Mouse (Mus musculus) lung, embryonic 16.5 days (tissue): ENCODE measurements around the gene Cdh4. TPM values are rescaled to one million over a fixed set of nuclear protein-coding genes. Genes with fewer than 3 reads are reported as not detected.
A peak's percentile ranks its signal among the peaks of the same experiment; 100 is the strongest.

ENCODE experiments used
- ATAC-seq: fragments of 200-750 bp; cut with Nextera tagmentation; 2 replicates; pipeline ENCODE4 v1.8.0; 2017; ENCODE audit warnings: low read depth, mild to moderate bottlenecking, moderate library complexity
- H3K27ac ChIP-seq: fragments of 300-500 bp; sonication (generic); 2 replicates; pipeline ENCODE4 v1.5.1; 2014; ENCODE audit warnings: mild to moderate bottlenecking, control low read depth, low read length
- H3K27me3 ChIP-seq: fragments of 300-500 bp; sonication (generic); 2 replicates; pipeline ENCODE4 v1.6.1; 2014; ENCODE audit warnings: low read depth, low read length, mixed read lengths; ENCODE audit not compliant: control insufficient read depth, insufficient read depth
- H3K36me3 ChIP-seq: fragments of 300-500 bp; sonication (generic); 2 replicates; pipeline ENCODE4 v1.6.1; 2014; ENCODE audit warnings: low read length; ENCODE audit not compliant: control insufficient read depth, insufficient read depth
- H3K4me1 ChIP-seq: fragments of 300-500 bp; sonication (generic); replicated peaks from 2 replicates; pipeline ENCODE4 v1.6.1; 2014; ENCODE audit warnings: low read length, mixed read lengths; ENCODE audit not compliant: control insufficient read depth, insufficient read depth
- H3K4me2 ChIP-seq: fragments of 300-500 bp; sonication (generic); 2 replicates; pipeline ENCODE4 v1.6.1; 2014; ENCODE audit warnings: low read depth, low read length, control low read depth
- H3K4me3 ChIP-seq: fragments of 300-500 bp; sonication (generic); 2 replicates; pipeline ENCODE4 v1.5.1; 2014; ENCODE audit warnings: mild to moderate bottlenecking, low read length, control low read depth
- H3K9ac ChIP-seq: fragments of 300-500 bp; sonication (generic); 2 replicates; pipeline ENCODE4 v1.6.1; 2014; ENCODE audit warnings: low read length, control low read depth
- H3K9me3 ChIP-seq: fragments of 300-500 bp; sonication (generic); 2 replicates; pipeline ENCODE4 v1.6.1; 2016; ENCODE audit warnings: low read length; ENCODE audit not compliant: control insufficient read depth
- WGBS: fragments of 180-500 bp; shearing (Covaris S2); extraction: QIAGEN DNeasy Blood & Tissue Kit; methylation state at CpG from one replicate; pipeline ENCODE4 v1.1.7; 2014; 5-methylcytosine and 5-hydroxymethylcytosine counted together
- polyA plus RNA-seq: library from polyadenylated mRNA; unstranded; fragments of >200 nt; fragmentation: Nextera tagmentation; extraction: Ambion mirVana; gene quantifications from 2 replicates; pipeline ENCODE4 v1.2.1, GENCODE M21; 2015

Cdh4 gene
- polyA plus RNA-seq, 1 experiment from 2014 or later, result 7.0 TPM

DNA sequence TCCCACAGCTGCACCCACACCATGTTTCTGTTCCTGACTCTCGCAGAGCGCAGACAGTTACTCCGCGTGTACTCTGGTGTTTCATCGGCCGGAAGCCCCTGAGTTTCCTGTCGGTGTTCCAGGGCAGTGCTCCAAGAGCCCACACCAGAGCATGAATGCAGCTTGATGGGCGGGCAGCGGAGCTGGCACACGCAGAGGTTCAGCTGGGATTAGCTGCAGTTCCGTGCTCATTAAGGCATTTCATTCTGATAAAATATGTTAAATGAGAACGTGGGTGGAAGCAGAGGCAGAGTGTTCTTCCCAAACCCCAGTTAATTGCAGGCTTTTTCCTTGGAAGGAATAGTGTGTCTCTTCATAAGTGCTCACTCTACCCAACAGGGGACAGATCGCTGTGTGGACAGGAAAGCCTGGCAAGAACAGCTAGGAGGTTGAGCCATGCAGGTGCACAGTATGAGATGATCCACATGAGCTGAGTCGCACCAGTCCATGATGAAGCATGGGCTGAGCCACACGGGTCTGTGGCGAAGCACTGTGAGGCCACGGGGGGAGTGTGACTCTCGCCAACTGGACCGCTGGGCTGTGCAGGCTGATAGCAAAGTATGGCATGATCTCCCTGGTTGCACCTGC lies 357.8 kb downstream of the Cdh4 start:
- Histone ChIP-seq H3K9ac (no peak overlapping the region), H3K27ac (no peak overlapping the region), H3K4me1 (no peaks in the 10 kb centered on the region), H3K9me3 (no peaks in the 10 kb centered on the region), H3K36me3 (no peaks in the 10 kb centered on the region), H3K27me3 (no peaks in the 10 kb centered on the region), H3K4me3 (no peak overlapping the region), H3K4me2 (no peak overlapping the region)
- 77% methylated on average over 19 of the region's 19 CpGs for WGBS
- ATAC-seq, result no peak

DNA sequence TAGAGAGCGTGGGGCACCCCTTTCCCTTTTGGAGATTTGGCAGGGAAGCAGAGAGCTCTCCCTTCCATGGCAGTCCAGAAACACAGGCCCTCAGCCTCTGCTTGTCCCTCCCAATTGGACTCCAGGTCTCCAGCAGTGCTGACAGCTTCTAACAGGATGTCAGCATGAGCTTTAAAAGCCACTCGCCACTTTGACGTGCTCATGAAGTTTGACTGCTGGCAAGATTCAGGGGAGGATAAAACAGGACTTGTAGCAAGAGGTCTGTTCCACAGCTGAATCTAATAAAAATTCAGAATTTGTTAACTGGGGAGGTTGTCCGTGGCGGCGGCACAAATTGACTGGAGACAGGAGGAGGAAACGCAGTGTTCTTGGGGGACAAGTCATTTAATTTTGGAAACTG lies 358.8 kb downstream of the Cdh4 start:
- H3K27ac ChIP-seq, result no peak overlapping the region
- no peak overlapping the region for H3K4me3 ChIP-seq
- H3K4me2 ChIP-seq, result no peak overlapping the region
- H3K9me3 ChIP-seq, result no peaks in the 10 kb centered on the region
- H3K27me3 ChIP-seq, result no peaks in the 10 kb centered on the region
- H3K9ac ChIP-seq, result no peak overlapping the region
- H3K4me1 ChIP-seq, result no peaks in the 10 kb centered on the region
- 74% methylated on average over 7 of the region's 7 CpGs for WGBS
- ATAC-seq, result no peak
- no peaks in the 10 kb centered on the region for H3K36me3 ChIP-seq

DNA sequence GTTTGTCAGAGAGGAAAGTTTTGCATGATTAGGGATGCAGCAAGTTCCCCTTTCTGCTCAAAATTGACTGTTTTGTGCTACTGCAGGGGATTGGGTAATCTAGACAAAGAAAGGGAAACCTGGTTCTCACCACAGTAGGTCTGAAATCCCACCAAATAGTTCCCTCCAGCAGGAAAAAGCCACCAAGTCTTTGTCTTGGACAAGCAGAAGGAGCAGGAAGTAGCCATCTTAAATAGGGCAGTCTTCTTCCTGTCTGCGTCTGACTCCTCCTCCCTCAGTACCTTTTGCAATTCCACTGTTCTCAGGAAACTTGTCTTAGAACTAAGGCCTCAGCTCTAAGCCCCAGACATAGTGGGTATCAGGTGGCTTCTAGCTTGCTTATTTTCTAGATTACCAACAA lies 360.2 kb downstream of the Cdh4 start:
- Histone ChIP-seq H3K9me3 (no peaks in the 10 kb centered on the region), H3K27me3 (no peaks in the 10 kb centered on the region), H3K27ac (no peak overlapping the region), H3K36me3 (no peaks in the 10 kb centered on the region), H3K4me1 (no peaks in the 10 kb centered on the region), H3K9ac (no peak overlapping the region), H3K4me3 (no peak overlapping the region), H3K4me2 (no peak overlapping the region)
- WGBS, result 76% methylated on average over 1 of the region's 1 CpGs
- ATAC-seq, result no peak

DNA sequence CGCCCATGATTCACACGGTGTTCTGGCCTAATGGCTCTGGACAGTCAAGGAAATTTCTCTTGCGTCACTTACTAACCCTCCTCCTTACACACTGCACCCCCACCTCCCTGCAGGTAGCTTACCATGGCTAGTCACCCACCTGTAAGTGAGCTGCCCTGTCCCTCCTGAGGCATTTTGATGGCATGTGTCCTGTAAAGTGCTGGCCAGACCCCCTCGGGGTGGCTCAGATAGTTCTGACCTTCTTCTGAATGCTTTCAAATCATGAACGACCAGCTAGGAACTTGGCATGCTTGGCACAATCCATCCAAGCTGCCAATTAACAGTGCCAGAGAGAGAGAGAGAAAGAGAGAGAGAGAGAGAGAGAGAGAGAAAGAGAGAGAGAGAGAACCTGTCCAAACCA lies 368.9 kb downstream of the Cdh4 start:
- no peaks in the 10 kb centered on the region for H3K9me3 ChIP-seq
- WGBS, result 80% methylated on average over 5 of the region's 5 CpGs
- H3K4me1 ChIP-seq, result no peaks in the 10 kb centered on the region

GRCm38 (mm10) chr2:179813035-179813827 lies 371.0 kb downstream of the Cdh4 start:
- ATAC-seq, result 0 out of 2 replicates have a peak, but pooled peaks have one; percentile 37
- H3K4me2 ChIP-seq, result no peak overlapping the region
- no peaks in the 10 kb centered on the region for H3K4me1 ChIP-seq
- WGBS, result 47% methylated on average over 11 of the region's 11 CpGs
- no peaks in the 10 kb centered on the region for H3K36me3 ChIP-seq
- H3K27me3 ChIP-seq, result no peaks in the 10 kb centered on the region
- H3K9me3 ChIP-seq, result no peaks in the 10 kb centered on the region
- no peak overlapping the region for H3K27ac ChIP-seq
- no peak overlapping the region for H3K4me3 ChIP-seq
- no peak overlapping the region for H3K9ac ChIP-seq

More for the DNA sequence above, 368.9 kb downstream of the Cdh4 start:
- Histone ChIP-seq H3K9ac (no peak overlapping the region), H3K4me3 (no peak overlapping the region), H3K4me2 (no peak overlapping the region), H3K27me3 (no peaks in the 10 kb centered on the region), H3K36me3 (no peaks in the 10 kb centered on the region), H3K27ac (no peak overlapping the region)
- ATAC-seq, result no peak

GRCm38 (mm10) chr2:179824776-179825326 lies 382.6 kb downstream of the Cdh4 start:
- WGBS, result 34% methylated on average over 18 of the region's 18 CpGs
- no peaks in the 10 kb centered on the region for H3K9me3 ChIP-seq
- no peak overlapping the region for H3K27ac ChIP-seq
- no peaks in the 10 kb centered on the region for H3K27me3 ChIP-seq
- no peak overlapping the region for H3K9ac ChIP-seq
- no peaks in the 10 kb centered on the region for H3K4me1 ChIP-seq
- no peak for ATAC-seq
- no peak overlapping the region for H3K4me2 ChIP-seq
- no peak overlapping the region for H3K4me3 ChIP-seq
- H3K36me3 ChIP-seq, result no peaks in the 10 kb centered on the region

GRCm38 (mm10) chr2:179828968-179829367 lies 386.7 kb downstream of the Cdh4 start:
- 84% methylated on average over 6 of the region's 6 CpGs for WGBS
- Histone ChIP-seq H3K4me3 (no peak overlapping the region), H3K4me1 (no peaks in the 10 kb centered on the region), H3K9me3 (no peaks in the 10 kb centered on the region), H3K36me3 (no peaks in the 10 kb centered on the region), H3K27me3 (no peaks in the 10 kb centered on the region), H3K27ac (no peak overlapping the region), H3K4me2 (no peak overlapping the region), H3K9ac (no peak overlapping the region)
- no peak for ATAC-seq

GRCm38 (mm10) chr2:179829972-179830371 lies 387.7 kb downstream of the Cdh4 start:
- no peak overlapping the region for H3K9ac ChIP-seq
- no peaks in the 10 kb centered on the region for H3K27me3 ChIP-seq
- H3K27ac ChIP-seq, result no peak overlapping the region
- no peaks in the 10 kb centered on the region for H3K4me1 ChIP-seq
- H3K9me3 ChIP-seq, result no peaks in the 10 kb centered on the region
- ATAC-seq, result no peak
- H3K4me3 ChIP-seq, result no peak overlapping the region
- WGBS, result 33% methylated on average over 6 of the region's 6 CpGs
- H3K4me2 ChIP-seq, result no peak overlapping the region
- no peaks in the 10 kb centered on the region for H3K36me3 ChIP-seq

DNA sequence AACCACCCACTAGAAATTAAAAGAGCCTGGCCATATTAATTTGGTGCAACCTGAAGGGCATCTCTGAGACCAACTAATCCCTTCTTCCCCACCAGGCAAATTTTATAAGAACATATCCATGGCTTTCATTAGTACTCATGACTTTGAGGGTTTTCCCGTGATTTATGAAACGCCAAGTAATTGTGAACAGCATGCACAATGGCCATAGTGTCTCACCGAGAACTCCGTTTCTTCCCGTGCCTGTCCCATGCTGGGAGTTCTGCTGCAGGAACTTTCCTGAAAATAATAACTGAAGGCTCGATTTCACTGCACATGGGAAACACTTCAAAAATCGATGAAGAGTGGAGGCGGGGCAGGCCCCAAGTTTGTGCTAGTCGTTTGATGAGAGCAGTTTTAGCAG lies 392.7 kb downstream of the Cdh4 start:
- H3K9me3 ChIP-seq, result no peaks in the 10 kb centered on the region
- H3K27ac ChIP-seq, result no peak overlapping the region
- H3K9ac ChIP-seq, result no peak overlapping the region
- H3K27me3 ChIP-seq, result no peaks in the 10 kb centered on the region
- WGBS, result 59% methylated on average over 9 of the region's 9 CpGs
- H3K4me2 ChIP-seq, result no peak overlapping the region
- no peaks in the 10 kb centered on the region for H3K4me1 ChIP-seq
- no peak for ATAC-seq
- H3K4me3 ChIP-seq, result no peak overlapping the region
- no peaks in the 10 kb centered on the region for H3K36me3 ChIP-seq
